Comparison of ENCODE assay signal across 8 mouse cellular contexts in the genomic region with DNA sequence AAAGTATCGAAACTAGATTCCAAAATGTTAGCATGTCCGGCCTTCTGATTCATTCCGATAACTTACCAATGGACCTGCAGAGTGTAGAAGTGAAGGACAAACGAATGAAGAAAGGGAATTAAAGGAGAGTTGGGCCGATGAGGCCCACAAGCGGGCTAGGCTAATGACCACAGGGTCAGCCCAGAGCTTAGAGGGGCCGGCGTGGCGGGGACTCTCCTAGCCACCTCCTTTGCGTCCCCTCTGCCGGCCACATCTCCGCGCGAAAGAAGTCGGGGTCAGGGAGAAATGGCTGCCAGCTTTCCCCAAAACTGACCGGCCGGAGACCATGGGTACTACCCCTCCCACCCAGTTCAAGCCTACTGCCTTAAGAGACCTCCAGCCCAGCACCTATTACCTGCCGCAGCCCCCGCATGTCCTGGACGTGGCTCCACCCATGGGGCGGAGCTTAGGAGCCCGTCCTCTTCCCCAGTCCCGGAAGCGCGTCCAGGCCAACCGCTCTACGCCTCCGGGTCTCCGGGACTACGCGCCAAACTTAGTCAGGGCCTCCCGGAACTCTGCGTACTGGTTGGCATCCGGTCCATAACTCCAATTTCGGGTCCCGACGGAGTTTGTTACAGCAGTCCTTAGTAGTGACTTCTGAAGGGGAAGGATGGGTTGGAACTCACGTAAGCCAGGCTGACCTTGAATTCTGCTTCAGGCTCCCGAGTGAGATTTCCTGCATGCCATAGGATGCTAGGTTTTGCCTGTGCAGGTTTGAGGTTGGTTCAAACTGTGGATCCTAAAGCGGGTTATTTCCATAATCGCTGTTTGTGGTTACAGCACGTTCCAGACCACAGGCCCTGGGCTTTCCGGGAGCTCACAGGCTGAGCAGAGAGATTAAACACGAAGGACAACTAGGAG. TPM values are rescaled to one million over a fixed set of nuclear protein-coding genes. Genes with fewer than 3 reads are reported as not detected.
A peak's percentile ranks its signal among the peaks of the same experiment; 100 is the strongest.
DNase-seq lines count a peak whose midpoint lies in the region; ATAC-seq lines count a peak whose summit lies in the region.

A gene (minus strand): TSS at position 556 of the 900 bp plus-strand sequence.

- peak; percentile 53 for DNase-seq in WW6 (ENCODE audit: low read depth, low spot score)
- peak; percentile 81 to 88 for DNase-seq in cerebellum, postnatal 25 days
- peak; percentile 25 to 55 for DNase-seq in frontal cortex, postnatal 25 days (ENCODE audit: low spot score in 2 of 2)
- peak; percentile 67 for DNase-seq in left cerebral cortex, adult 11 months (ENCODE audit: low spot score)
- DNase-seq in lung, postnatal 4 days: peak; percentile 87 to 91
- peak; percentile 87 for DNase-seq in retina, postnatal 1 day
- DNase-seq in thymus, postnatal 4 days: peak; percentile 91

- peaks cover 2% of the 10 kb centered on the region; the same call in 1 of the 2 replicates for H3K36me3 ChIP-seq in hindbrain, embryonic 13.5 days

- peak; percentile 53 for ATAC-seq in hindbrain, embryonic 13.5 days (ENCODE audit: low FRiP score)

- WGBS in hindbrain, embryonic 13.5 days: 5% methylated on average over 44 of the region's 44 CpGs

- peak within 1 kb of the TSS; percentile 67 for H3K4me3 ChIP-seq in hindbrain, embryonic 13.5 days

- H3K4me1 ChIP-seq in hindbrain, embryonic 13.5 days (replicated peaks): peaks cover 30% of the 10 kb centered on the region

- H3K27me3 ChIP-seq in hindbrain, embryonic 13.5 days: no peaks in the 10 kb centered on the region

- H3K4me2 ChIP-seq in hindbrain, embryonic 13.5 days: peak within 1 kb of the TSS; percentile 86

- 0 out of 2 replicates have a peak within 1 kb of the TSS, but pooled peaks have one; percentile 42 for H3K27ac ChIP-seq in hindbrain, embryonic 13.5 days

- H3K9me3 ChIP-seq in hindbrain, embryonic 13.5 days: no peaks in the 10 kb centered on the region

- H3K9ac ChIP-seq in hindbrain, embryonic 13.5 days: peak within 1 kb of the TSS; percentile 79

RNA-seq across cellular contexts. Expression of the gene that starts here (rescaled TPM):
- 28.2 TPM in 2 replicates for polyA plus RNA-seq in hindbrain, embryonic 13.5 days (2015; fragmentation: Nextera tagmentation; extraction: Ambion mirVana)

Comparison
In these comparisons a context has a peak if more than half of its experiments do, and no peak if none do; other contexts are left out.
1. Peak in every context shown above with its lines: DNase-seq, ATAC-seq, H3K4me3 ChIP-seq and H3K27ac ChIP-seq.
2. DNase-seq: peak in every context shown above with its lines; median percentile 91 in thymus, postnatal 4 days; 89 in lung, postnatal 4 days; 87 in retina, postnatal 1 day; 84 in cerebellum, postnatal 25 days; 67 in left cerebral cortex, adult 11 months; 53 in WW6; 40 in frontal cortex, postnatal 25 days.